Comparison of ENCODE assay signal across 23 mouse cellular contexts in genomic region chr13:4296991-4297390, GRCm38 (mm10). TPM values are rescaled to one million over a fixed set of nuclear protein-coding genes. Genes with fewer than 3 reads are reported as not detected.
DNase-seq lines count a peak whose midpoint lies in the region; ATAC-seq and TF ChIP-seq lines count a peak whose summit lies in the region.
"Had no signal": no experiment of that assay in that cellular context is flagged by ENCODE, and none has a peak within 500 bp of the region (broad histone marks: within the 10 kb centered on the region; RNA-seq: fewer than 3 reads in every experiment).

No protein-coding gene starts in this region.

- no peak overlapping the region for H3K27ac ChIP-seq in left cerebral cortex, adult 2 months
- H3K27ac ChIP-seq: embryonic facial prominence, embryonic 10.5 days; embryonic facial prominence, embryonic 12.5 days; forebrain, embryonic 13.5 days; forebrain, embryonic 15.5 days had no signal

- DNase-seq in heart, adult 11 months, result peak; percentile 8
- DNase-seq in heart, adult 9 months (ENCODE audit: low spot score in 2 of 2), result no peak
- no peak for DNase-seq in cerebellum, adult 18-20 months
- no peak for DNase-seq in left cerebral cortex, adult 2 months (ENCODE audit: extremely low spot score in 1 of 2, low spot score in 2 of 2)
- DNase-seq: adrenal gland, adult 8-10 months; adrenal gland, postnatal 14 days; adrenal gland, postnatal 36 days; B cell, adult 2 months; cerebellum, adult 11-12 months; cerebellum, adult 8-10 months; cerebellum, adult 9-11 months; cerebellum, postnatal 14 days; cerebellum, postnatal 36 days; forebrain, postnatal 0 days had no signal

- intact Hi-C loops in left cerebral cortex, adult 2 months (cut with DNase I), result no loop called here

- H3K4me3 ChIP-seq in left cerebral cortex, adult 2 months, result no peak overlapping the region
- H3K4me3 ChIP-seq: embryonic facial prominence, embryonic 10.5 days; embryonic facial prominence, embryonic 12.5 days; forebrain, embryonic 13.5 days; forebrain, embryonic 15.5 days had no signal

- TF ChIP-seq CTCF in left cerebral cortex, adult 2 months (IDR thresholded peaks at IDR 0.05), result no peak

- ATAC-seq in megakaryocyte, adult 5-6 weeks (ENCODE audit: poor library complexity, severe bottlenecking), result peak; percentile 77
- ATAC-seq: activated CD4-positive, CD25-positive, alpha-beta regulatory T cell, adult 4 months; CD4-positive, CD25-positive, alpha-beta regulatory T cell, adult 4 months; forebrain, embryonic 13.5 days; forebrain, embryonic 15.5 days; forebrain, postnatal 0 days; Patski had no signal

RNA-seq across cellular contexts. Expression of gene Akr1c12, which starts 17.8 kb away (rescaled TPM):
- total RNA-seq in megakaryocyte, adult 5-6 weeks (2015), result 0.27 TPM in 1 of 2 replicates, not detected in the other
- 0.51 and 0.94 TPM in 2 replicates for total RNA-seq in megakaryocyte, adult 5-6 weeks (2017)
- total RNA-seq in left cerebral cortex, adult 2 months (2021), result not detected
- total RNA-seq: adrenal gland, adult 18-20 months; forebrain, postnatal 0 days had no signal
